Mouse (Mus musculus) liver, embryonic 12.5 days (tissue): Measurements from ENCODE around the gene Arhgap28. TPM values are rescaled to one million over a fixed set of nuclear protein-coding genes. Genes with fewer than 3 reads are reported as not detected.

Experiments used
- ATAC-seq: fragments of 200-750 bp; cut with Nextera tagmentation; 2 replicates; pipeline ENCODE4 v1.8.0; 2017; ENCODE audit warnings: moderate number of reproducible peaks, mild to moderate bottlenecking, moderate library complexity
- H3K27ac ChIP-seq: fragments of 300-500 bp; sonication (generic); 2 replicates; pipeline ENCODE4 v1.5.1; 2016; ENCODE audit warnings: mild to moderate bottlenecking
- H3K27me3 ChIP-seq: fragments of 300-500 bp; sonication (generic); replicated peaks from 2 replicates; pipeline ENCODE4 v1.6.1; 2016; ENCODE audit warnings: mild to moderate bottlenecking, moderate library complexity
- H3K36me3 ChIP-seq: fragments of 300-500 bp; sonication (generic); 2 replicates; pipeline ENCODE4 v1.6.1; 2016; ENCODE audit warnings: mild to moderate bottlenecking, moderate library complexity
- H3K4me1 ChIP-seq: fragments of 300-500 bp; sonication (generic); 2 replicates; pipeline ENCODE4 v1.6.1; 2016
- H3K4me2 ChIP-seq: fragments of 300-500 bp; sonication (generic); 2 replicates; pipeline ENCODE4 v1.6.1; 2016; ENCODE audit warnings: mild to moderate bottlenecking, moderate library complexity
- H3K4me3 ChIP-seq: fragments of 300-500 bp; sonication (generic); 2 replicates; pipeline ENCODE4 v1.5.1; 2016; ENCODE audit warnings: mild to moderate bottlenecking, moderate library complexity
- H3K9ac ChIP-seq: fragments of 300-500 bp; sonication (generic); 2 replicates; pipeline ENCODE4 v1.6.1; 2016; ENCODE audit warnings: mild to moderate bottlenecking, moderate library complexity
- H3K9me3 ChIP-seq: fragments of 300-500 bp; sonication (generic); replicated peaks from 2 replicates; pipeline ENCODE4 v1.6.1; 2016; ENCODE audit warnings: mild to moderate bottlenecking, moderate library complexity
- WGBS: fragments of 180-500 bp; shearing (Covaris S2); methylation state at CpG from one replicate; pipeline ENCODE4 v1.1.7; 2016; ENCODE audit not compliant: insufficient replicate concordance; 5-methylcytosine and 5-hydroxymethylcytosine counted together
- polyA plus RNA-seq: library from polyadenylated mRNA; unstranded; fragments of >200 nt; fragmentation: Nextera tagmentation; extraction: Ambion mirVana; gene quantifications from 2 replicates; pipeline ENCODE4 v1.2.1, GENCODE M21; 2016

The Arhgap28 gene
- polyA plus RNA-seq, 1 experiment from 2014 or later = 5.9 TPM

DNA sequence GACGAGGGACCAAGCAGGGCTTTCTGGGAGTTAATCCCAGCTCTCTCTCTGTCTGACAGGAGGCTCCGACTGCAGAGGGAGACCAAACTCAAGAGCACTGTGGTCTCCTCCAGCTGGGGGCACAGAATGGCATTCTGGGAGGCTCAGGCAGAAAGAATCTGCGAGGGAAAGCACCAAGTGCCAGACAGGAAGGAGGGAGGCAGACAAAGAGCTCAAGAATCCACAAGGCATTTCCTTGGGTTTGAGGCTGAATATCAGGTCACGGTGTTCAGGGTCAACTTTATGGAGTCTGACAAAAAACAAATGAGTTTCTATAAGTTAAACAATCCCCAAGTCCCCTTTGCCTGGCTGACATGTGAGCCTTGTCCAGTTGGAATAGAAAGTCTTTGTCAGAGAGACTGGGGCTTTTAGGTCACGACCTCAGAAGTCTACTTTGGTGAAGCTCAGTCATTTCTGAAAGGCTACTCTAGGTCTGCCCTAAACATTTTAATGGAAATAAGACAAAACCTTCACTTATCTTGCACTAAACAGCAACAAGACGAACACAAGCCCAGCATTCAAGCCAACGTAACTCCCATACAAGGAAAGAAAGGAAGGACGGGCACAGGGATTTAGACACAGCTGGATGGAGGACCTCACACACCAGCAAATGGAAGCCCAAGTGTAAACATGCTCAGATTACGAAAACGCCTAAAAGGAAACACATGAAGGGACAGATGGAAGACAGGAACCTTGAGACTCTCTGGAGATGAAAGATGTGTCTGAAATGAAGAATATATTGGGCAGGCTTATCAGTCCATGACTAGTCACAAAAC, 47.8 kb downstream of the Arhgap28 start:
- H3K4me1 ChIP-seq = peaks cover 8% of the 10 kb centered on the region
- H3K27me3 ChIP-seq = no peaks in the 10 kb centered on the region
- no peak for ATAC-seq
- H3K9me3 ChIP-seq = no peaks in the 10 kb centered on the region
- 44% methylated on average over 10 of the region's 10 CpGs for WGBS
- H3K9ac ChIP-seq = no peak overlapping the region
- no peak overlapping the region for H3K27ac ChIP-seq
- no peak overlapping the region for H3K4me2 ChIP-seq
- no peak overlapping the region for H3K4me3 ChIP-seq
- H3K36me3 ChIP-seq = no peaks in the 10 kb centered on the region

DNA sequence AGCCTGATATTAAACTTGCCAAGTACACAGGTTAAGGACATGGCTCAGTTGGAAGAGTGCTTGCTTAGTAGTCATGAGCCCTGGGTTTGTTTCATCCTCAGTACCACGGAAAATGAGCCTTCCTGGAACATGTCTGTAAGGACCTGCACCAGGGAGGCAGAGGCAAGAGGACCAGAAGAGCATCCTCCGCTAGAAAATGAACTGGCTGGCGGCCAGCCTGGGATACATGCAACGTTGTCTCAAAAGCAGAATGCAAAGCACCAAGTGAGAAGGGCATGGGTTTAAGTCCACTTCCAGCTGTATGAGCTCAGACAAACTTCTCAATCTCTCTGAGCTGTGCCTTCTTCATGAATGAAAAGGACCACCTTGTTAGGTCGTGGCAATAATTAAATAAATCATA, 49.0 kb downstream of the Arhgap28 start:
- H3K9me3 ChIP-seq = no peaks in the 10 kb centered on the region
- ATAC-seq = no peak
- H3K9ac ChIP-seq = no peak overlapping the region
- no peak overlapping the region for H3K4me2 ChIP-seq
- no peak overlapping the region for H3K4me3 ChIP-seq
- H3K36me3 ChIP-seq = no peaks in the 10 kb centered on the region
- no peaks in the 10 kb centered on the region for H3K27me3 ChIP-seq
- H3K4me1 ChIP-seq = peaks cover 8% of the 10 kb centered on the region
- no peak overlapping the region for H3K27ac ChIP-seq
- 69% methylated on average over 5 of the region's 5 CpGs for WGBS

DNA sequence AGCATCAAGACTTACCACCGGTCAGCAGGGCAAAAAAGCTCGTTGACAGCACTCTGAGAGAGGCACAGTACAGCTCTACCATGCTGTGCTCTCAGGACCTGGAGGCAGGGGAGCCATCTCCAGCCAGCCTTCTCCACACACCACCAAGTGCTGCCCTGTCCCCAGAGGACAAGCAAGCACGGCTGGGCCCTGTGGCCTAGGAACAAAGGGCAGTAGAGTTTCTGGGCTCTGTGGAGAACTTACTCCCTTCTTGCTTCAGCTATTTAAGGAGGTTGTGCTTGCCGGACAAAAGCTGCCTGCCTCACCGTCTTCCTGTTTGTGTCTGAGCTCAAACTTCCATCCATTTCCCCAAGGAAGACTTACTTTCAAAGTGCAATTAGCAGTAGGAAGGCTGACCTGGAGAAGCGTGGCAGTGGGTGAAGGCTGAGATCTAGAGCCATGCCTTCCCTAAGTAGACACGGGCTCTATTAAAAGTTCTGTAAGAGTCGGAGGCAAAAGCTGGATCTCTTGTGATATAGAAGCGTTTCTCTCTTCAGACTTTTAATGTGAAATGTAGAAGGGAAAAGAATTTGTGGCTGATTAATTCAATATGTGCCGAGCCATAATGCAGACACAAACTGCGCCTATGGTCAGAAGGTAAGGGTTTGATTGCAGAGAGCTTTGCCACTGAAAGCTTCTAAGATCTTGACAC, 53.3 kb downstream of the Arhgap28 start:
- Histone ChIP-seq H3K4me3 (no peak overlapping the region), H3K27ac (peak overlapping the region; percentile 47; the same call in 1 of the 2 replicates), H3K9ac (no peak overlapping the region), H3K27me3 (no peaks in the 10 kb centered on the region), H3K9me3 (no peaks in the 10 kb centered on the region), H3K4me1 (no peaks in the 10 kb centered on the region), H3K4me2 (peak overlapping the region; percentile 7; the same call in 1 of the 2 replicates), H3K36me3 (no peaks in the 10 kb centered on the region)
- 47% methylated on average over 11 of the region's 11 CpGs for WGBS
- no peak for ATAC-seq

DNA sequence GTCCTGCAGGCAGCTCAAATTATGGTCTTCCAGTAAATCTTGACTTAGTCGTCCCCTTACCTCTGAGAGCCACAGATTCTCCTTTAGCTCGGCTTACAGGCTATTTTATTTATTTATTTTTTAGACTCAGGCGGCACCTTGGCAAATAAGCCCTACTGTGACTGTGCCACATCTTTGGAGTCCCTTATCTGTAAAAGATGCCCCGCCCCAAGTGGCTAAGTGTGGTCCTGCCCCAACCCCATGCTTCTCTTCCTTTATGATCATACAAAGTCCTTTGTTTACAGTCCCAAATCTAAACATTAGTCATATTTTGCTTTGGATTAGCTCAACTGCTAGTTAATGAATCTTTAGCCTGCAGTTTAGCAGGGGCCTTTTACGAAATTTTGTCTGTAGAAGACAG, 55.3 kb downstream of the Arhgap28 start:
- 48% methylated on average over 5 of the region's 5 CpGs for WGBS
- Histone ChIP-seq H3K4me3 (no peak overlapping the region), H3K4me2 (no peak overlapping the region), H3K27me3 (no peaks in the 10 kb centered on the region), H3K27ac (no peak overlapping the region), H3K4me1 (no peaks in the 10 kb centered on the region), H3K9ac (no peak overlapping the region), H3K36me3 (no peaks in the 10 kb centered on the region), H3K9me3 (no peaks in the 10 kb centered on the region)
- no peak for ATAC-seq

DNA sequence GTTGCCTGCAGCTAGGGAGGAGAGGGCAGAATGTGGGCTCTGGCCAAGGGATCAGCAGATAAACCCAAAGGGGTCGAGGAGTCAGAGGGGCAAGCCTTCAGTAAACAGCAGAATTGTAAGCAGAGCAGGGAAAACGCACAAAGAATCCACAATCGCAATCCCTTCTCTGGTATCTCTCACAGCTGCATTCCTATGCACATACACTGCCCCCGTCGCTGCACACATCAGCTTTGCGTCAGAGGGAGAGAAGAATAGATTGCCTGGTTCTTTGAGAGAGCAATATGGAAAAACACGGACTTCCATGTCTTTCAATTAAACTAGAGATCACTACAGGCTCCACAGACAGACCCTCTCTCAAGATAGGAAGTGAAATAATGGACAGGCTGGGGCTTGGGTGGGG, 58.5 kb downstream of the Arhgap28 start:
- no peaks in the 10 kb centered on the region for H3K4me1 ChIP-seq
- H3K4me3 ChIP-seq = no peak overlapping the region
- H3K36me3 ChIP-seq = no peaks in the 10 kb centered on the region
- no peak overlapping the region for H3K27ac ChIP-seq
- no peak overlapping the region for H3K9ac ChIP-seq
- no peak overlapping the region for H3K4me2 ChIP-seq
- 63% methylated on average over 7 of the region's 7 CpGs for WGBS
- ATAC-seq = no peak
- H3K27me3 ChIP-seq = no peaks in the 10 kb centered on the region
- no peaks in the 10 kb centered on the region for H3K9me3 ChIP-seq

DNA sequence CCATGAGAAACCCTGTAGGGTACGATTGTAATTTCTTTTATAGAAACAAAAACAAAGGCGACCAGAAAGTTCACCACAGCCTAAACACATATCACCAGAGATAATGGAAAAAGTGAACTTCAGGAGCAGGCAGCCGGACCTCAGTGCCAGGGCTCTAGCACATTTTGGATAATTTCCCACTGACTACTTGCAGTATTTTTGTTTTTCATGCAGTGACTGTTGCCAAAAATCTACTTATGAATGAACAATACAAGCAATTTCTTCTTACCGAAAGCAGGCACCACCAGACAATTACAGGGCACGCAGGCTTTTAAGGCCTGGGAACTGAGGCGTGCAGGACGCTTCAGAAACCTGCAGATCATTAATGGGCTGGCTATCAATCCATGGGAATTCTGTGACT, 59.7 kb downstream of the Arhgap28 start:
- Histone ChIP-seq H3K27ac (no peak overlapping the region), H3K9ac (no peak overlapping the region), H3K4me2 (no peak overlapping the region), H3K4me3 (no peak overlapping the region), H3K4me1 (no peaks in the 10 kb centered on the region), H3K36me3 (no peaks in the 10 kb centered on the region), H3K27me3 (no peaks in the 10 kb centered on the region), H3K9me3 (no peaks in the 10 kb centered on the region)
- 75% methylated on average over 7 of the region's 7 CpGs for WGBS
- no peak for ATAC-seq

DNA sequence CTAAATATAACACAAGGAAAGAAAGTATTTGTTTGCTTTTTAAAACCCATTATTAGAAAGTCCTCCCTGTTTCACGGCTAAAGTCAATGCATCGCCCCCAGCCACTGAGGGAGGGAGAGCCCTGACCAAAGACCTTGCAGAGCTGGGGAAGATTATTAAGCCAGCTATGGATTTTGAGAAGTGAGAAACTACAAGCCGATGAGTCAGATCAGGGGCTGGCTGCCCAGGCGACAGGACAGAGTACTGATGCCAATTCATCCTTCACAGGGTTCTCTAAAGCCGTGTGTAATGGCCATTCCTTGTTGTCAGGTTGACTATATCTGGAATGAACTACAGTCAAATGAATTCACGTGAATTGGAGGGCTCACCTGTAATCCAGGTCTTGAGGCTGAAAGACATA, 62.9 kb downstream of the Arhgap28 start:
- Histone ChIP-seq H3K36me3 (no peaks in the 10 kb centered on the region), H3K27ac (no peak overlapping the region), H3K27me3 (no peaks in the 10 kb centered on the region), H3K9me3 (no peaks in the 10 kb centered on the region), H3K4me1 (no peaks in the 10 kb centered on the region), H3K9ac (no peak overlapping the region), H3K4me2 (no peak overlapping the region), H3K4me3 (no peak overlapping the region)
- 74% methylated on average over 6 of the region's 6 CpGs for WGBS
- ATAC-seq = no peak

DNA sequence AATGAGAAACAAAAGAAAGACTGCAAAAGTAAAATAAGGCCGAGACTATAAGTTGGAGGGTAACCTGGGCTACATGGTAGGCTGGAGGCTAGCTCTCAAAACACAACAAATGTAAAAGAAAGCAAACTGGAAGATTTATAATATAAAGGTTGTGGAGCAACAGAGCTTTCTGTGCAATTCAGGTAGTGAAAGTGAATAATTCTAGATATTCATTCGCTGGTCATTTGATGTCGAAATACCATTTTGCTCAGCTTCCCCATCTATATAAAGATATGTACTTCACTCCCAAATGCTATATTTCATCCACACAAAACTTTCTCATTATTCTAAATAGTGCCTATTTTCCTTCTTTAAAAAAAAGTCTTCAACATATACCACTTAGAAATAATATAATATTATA, 66.9 kb downstream of the Arhgap28 start:
- Histone ChIP-seq H3K4me1 (no peaks in the 10 kb centered on the region), H3K4me2 (no peak overlapping the region), H3K4me3 (no peak overlapping the region), H3K27me3 (no peaks in the 10 kb centered on the region), H3K9me3 (no peaks in the 10 kb centered on the region), H3K36me3 (no peaks in the 10 kb centered on the region), H3K27ac (no peak overlapping the region), H3K9ac (no peak overlapping the region)
- ATAC-seq = no peak
- 82% methylated on average over 3 of the region's 3 CpGs for WGBS

DNA sequence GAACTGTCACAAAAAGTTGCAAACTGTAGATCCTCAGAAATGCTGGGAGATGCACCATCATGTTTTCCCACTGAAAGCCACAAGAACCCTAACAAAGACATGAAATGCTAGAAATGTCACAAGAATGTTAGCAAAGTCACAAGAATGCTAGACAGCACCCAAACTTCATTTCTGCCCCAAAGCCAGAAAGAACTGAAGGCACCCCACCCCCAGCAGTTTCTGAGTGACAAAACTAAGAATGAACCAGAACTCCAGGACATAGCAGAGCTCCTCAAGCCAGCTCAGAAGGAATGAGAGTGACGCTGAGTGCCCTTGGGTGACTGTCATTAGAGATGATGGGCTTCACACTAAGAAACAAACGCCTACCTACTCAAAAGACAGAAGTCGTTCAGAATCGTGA, 68.4 kb downstream of the Arhgap28 start:
- 67% methylated on average over 4 of the region's 4 CpGs for WGBS
- Histone ChIP-seq H3K9me3 (no peaks in the 10 kb centered on the region), H3K4me1 (no peaks in the 10 kb centered on the region), H3K27ac (no peak overlapping the region), H3K4me2 (no peak overlapping the region), H3K36me3 (no peaks in the 10 kb centered on the region), H3K9ac (no peak overlapping the region), H3K4me3 (no peak overlapping the region), H3K27me3 (no peaks in the 10 kb centered on the region)
- ATAC-seq = no peak

DNA sequence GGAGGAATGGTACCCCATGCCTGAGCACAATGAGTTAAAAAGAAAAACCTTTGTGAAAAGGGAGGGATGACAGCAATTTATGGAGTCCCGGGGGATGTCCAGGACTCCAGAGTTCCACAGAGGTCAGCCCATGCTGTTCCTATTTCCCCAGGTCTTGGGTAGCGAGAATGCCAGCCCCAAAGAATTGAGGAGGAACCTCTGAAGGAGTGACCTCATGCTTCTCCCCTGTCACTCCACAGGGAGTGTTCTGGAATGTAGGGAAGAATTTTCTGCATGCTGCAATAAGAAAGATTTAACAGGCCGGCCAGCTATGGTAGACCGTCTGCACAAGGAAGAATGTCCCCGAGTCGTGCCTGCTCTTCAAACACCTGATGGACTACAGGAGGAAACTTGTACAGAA, 72.5 kb downstream of the Arhgap28 start:
- Histone ChIP-seq H3K27ac (no peak overlapping the region), H3K4me1 (no peaks in the 10 kb centered on the region), H3K27me3 (no peaks in the 10 kb centered on the region), H3K9me3 (no peaks in the 10 kb centered on the region), H3K36me3 (no peaks in the 10 kb centered on the region), H3K4me2 (no peak overlapping the region), H3K4me3 (no peak overlapping the region), H3K9ac (no peak overlapping the region)
- ATAC-seq = no peak
- 71% methylated on average over 6 of the region's 6 CpGs for whole genome bisulfite sequencing

DNA sequence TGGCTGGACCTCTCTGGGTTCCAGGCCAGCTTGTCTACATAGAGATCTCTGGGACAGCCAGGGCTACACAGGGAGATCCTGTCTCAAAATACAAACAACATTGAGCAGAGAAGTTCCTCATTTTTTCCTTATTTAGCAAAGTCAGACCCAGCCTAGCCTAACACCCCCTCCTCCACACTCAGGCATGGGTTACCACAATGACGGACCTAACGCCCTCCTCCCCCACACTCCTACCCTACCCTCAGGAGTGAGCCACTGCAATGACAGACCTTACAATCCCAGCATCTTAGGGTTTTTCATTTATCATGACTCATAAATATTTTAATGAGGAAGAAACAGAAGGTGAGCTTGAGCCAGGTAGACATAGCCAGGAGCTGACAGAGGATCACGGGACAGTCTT, 73.0 kb downstream of the Arhgap28 start:
- Histone ChIP-seq H3K36me3 (no peaks in the 10 kb centered on the region), H3K4me2 (no peak overlapping the region), H3K27me3 (no peaks in the 10 kb centered on the region), H3K4me3 (no peak overlapping the region), H3K9ac (no peak overlapping the region), H3K9me3 (no peaks in the 10 kb centered on the region), H3K4me1 (no peaks in the 10 kb centered on the region), H3K27ac (no peak overlapping the region)
- no peak for ATAC-seq
- WGBS = 52% methylated on average over 3 of the region's 3 CpGs

DNA sequence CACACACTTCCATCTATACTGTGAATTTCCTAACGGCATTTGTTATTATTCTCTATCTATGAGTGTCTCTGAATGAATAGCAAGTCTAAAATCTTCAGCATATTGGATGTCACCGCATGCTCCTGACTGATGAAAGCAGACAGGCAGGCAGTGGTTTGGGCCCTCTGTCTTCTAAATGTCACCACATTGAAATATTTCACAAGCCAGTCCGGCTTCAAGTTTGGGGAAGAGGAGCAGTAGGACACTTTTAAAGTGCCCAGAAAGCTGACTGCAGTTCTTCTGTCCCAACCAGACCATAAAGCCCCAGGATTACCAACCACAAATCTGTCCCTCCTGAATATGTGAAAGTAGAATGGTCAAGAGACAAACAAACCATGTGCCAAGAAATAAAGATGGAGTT, 73.5 kb downstream of the Arhgap28 start:
- H3K4me2 ChIP-seq = no peak overlapping the region
- 49% methylated on average over 3 of the region's 3 CpGs for WGBS
- no peaks in the 10 kb centered on the region for H3K9me3 ChIP-seq
- no peaks in the 10 kb centered on the region for H3K27me3 ChIP-seq
- no peak overlapping the region for H3K27ac ChIP-seq
- no peak overlapping the region for H3K4me3 ChIP-seq
- no peak overlapping the region for H3K9ac ChIP-seq
- no peaks in the 10 kb centered on the region for H3K4me1 ChIP-seq
- H3K36me3 ChIP-seq = no peaks in the 10 kb centered on the region
- ATAC-seq = no peak
